Mouse (Mus musculus) T-helper 17 cell (primary cell): ENCODE measurements at regions not wholly inside any gene's neighbourhood (a gene's known extent, or its start where the extent isn't known, plus 50 kb on each side); places are given as distances from the start of the nearest gene placed in this dataset.
"Not testable (repeated sequence)": the region's sequence is repeated elsewhere in the genome, so short reads cannot be mapped to it uniquely, and the experiment has no call there.

Experiments used
- in situ Hi-C, 2 experiments: fragments of 300-600 bp; cut with MboI, MseI; formaldehyde crosslinking; loops; 1 replicate in 1 of 2; 2 replicates in 1 of 2; pipeline ENCODE4 v1.15.1; 2025; ENCODE audit warnings: high pct_unique_total_duplicates in 2 of 2

DNA sequence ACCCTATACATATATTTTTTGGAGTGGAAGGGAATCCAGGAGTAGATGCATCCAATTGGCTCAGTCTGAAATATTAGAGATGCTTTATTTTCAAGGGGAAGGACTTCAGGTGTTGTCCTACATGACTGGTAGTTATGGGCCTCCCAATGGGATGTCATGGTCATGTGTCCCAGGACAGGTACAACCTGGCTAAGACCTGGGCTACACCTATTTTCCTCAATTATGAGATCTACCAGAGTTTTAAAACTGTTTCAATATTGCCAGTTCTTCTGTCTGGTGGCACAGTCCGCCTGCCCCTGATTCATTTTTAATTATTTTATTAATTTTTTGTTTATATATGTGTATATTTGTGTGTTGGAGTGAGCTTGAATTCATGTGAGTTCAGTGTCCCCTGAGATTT, 481.6 kb upstream of the 9530002B09Rik start:
- in situ Hi-C loops, result loop anchor here (5.0 to 25.0 kb wide), 2 partner anchors 130 to 330 kb away; no protein-coding TSS in a partner anchor

DNA sequence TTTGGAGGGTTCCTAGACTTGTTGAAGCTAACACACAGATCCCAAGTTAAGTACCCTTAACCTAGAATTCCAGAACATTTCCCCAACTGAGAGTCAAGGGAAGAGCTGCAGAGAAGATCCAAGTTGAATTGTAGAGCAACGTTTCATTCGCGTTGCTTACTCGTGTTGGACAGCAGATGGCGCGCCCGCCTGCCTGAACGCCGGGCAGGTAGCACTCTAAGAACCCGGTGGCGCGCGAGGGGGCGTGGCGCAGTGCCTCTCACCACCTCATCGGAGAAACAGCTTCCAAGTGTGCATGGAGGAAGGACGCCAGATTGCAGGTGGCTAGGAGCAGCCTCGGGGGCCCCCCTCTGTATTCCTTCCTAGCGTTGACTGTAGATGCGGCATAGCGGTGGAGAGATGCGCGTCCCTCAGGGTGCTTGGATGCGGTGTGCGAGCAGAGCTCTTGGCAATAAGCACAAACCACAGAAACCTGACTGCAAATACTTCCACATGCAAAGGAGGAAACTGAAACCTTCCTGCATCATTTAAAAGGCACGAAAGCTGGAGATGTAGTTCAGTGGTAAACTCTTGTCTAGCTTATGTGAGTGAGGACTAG, 440.8 kb upstream of the 9530002B09Rik start:
- in situ Hi-C loops, result not testable (repeated sequence)
